ENCODE assay signal across 12 mouse cellular contexts in genomic region chr10:127225732-127226131, GRCm38 (mm10). TPM values are rescaled to one million over a fixed set of nuclear protein-coding genes. Genes with fewer than 3 reads are reported as not detected.
DNase-seq lines count a peak whose midpoint lies in the region; ATAC-seq and TF ChIP-seq lines count a peak whose summit lies in the region.
"Had no signal": no experiment of that assay in that cellular context is flagged by ENCODE, and none has a peak within 500 bp of the region (broad histone marks: within the 10 kb centered on the region; RNA-seq: fewer than 3 reads in every experiment).

No protein-coding gene starts in this region.

- no peak for TF ChIP-seq CTCF in liver, postnatal 0 days (IDR thresholded peaks at IDR 0.05; ENCODE audit: low read depth)

- TF ChIP-seq EP300 in liver, postnatal 0 days (IDR thresholded peaks at IDR 0.05; ENCODE audit: low read depth) = no peak

- peak; percentile 53 for ATAC-seq in granulocyte monocyte progenitor cell, adult 5-6 weeks (replicated peaks; ENCODE audit: poor library complexity, severe bottlenecking)
- no peak for ATAC-seq in liver, postnatal 0 days
- ATAC-seq: intestine, postnatal 0 days had no signal

- peaks cover 4% of the 10 kb centered on the region; the same call in 1 of the 2 replicates for H3K4me1 ChIP-seq in liver, postnatal 0 days (ENCODE audit: insufficient read depth)
- H3K4me1 ChIP-seq: forebrain, embryonic 12.5 days; neural tube, embryonic 15.5 days had no signal

- peak; percentile 60 to 65 for DNase-seq in right cerebral cortex, adult 2 months (ENCODE audit: low spot score in 2 of 2)
- DNase-seq in right cerebral cortex, postnatal 14 days = no peak
- peak; percentile 48 for DNase-seq in R1 (ENCODE audit: low read depth, low spot score)
- peak; percentile 56 to 72 for DNase-seq in right cerebral cortex, postnatal 36 days (ENCODE audit: low spot score in 2 of 2)
- DNase-seq in liver, postnatal 0 days = no peak
- DNase-seq in kidney, postnatal 10 days = no peak
- DNase-seq: cerebellum, adult 11 months; gastrocnemius, postnatal 25 days had no signal

- WGBS in liver, postnatal 0 days (ENCODE audit: insufficient replicate concordance) = 35% methylated on average over 10 of the region's 10 CpGs

- no peak overlapping the region for H3K4me3 ChIP-seq in liver, postnatal 0 days (ENCODE audit: low read depth, low read length)
- H3K4me3 ChIP-seq: forebrain, embryonic 12.5 days; neural tube, embryonic 15.5 days had no signal

- no peak overlapping the region for H3K9ac ChIP-seq in liver, postnatal 0 days (replicated peaks)
- H3K9ac ChIP-seq: forebrain, embryonic 12.5 days; neural tube, embryonic 15.5 days had no signal

- no peak overlapping the region for H3K27ac ChIP-seq in liver, postnatal 0 days (ENCODE audit: low read depth)
- H3K27ac ChIP-seq: forebrain, embryonic 12.5 days; neural tube, embryonic 15.5 days had no signal

- H3K27me3 ChIP-seq in liver, postnatal 0 days (ENCODE audit: insufficient read depth, low read length) = no peaks in the 10 kb centered on the region; the same call in none of the 2 replicates
- H3K27me3 ChIP-seq: neural tube, embryonic 15.5 days had no signal

- H3K9me3 ChIP-seq in liver, postnatal 0 days (ENCODE audit: low read length) = no peaks in the 10 kb centered on the region
- H3K9me3 ChIP-seq: forebrain, embryonic 12.5 days; neural tube, embryonic 15.5 days had no signal

- H3K4me2 ChIP-seq in liver, postnatal 0 days (ENCODE audit: low read depth, low read length) = no peak overlapping the region
- H3K4me2 ChIP-seq: forebrain, embryonic 12.5 days; neural tube, embryonic 15.5 days had no signal

- H3K36me3 ChIP-seq in liver, postnatal 0 days (replicated peaks; ENCODE audit: insufficient read depth, low read length) = no peaks in the 10 kb centered on the region

RNA-seq across cellular contexts. Expression of gene Pip4k2c, which starts 14.3 kb away (rescaled TPM):
- 12.1 and 13.6 TPM in 2 replicates for total RNA-seq in granulocyte monocyte progenitor cell, adult 5-6 weeks (2014; fragmentation: Nextera tagmentation)
- total RNA-seq in granulocyte monocyte progenitor cell, adult 5-6 weeks (2017) = 7.6 and 13.8 TPM in 2 replicates
- 14.7 and 17.7 TPM in 2 replicates for polyA plus RNA-seq in liver, postnatal 0 days (2015; fragmentation: Nextera tagmentation; extraction: Ambion mirVana)

RNA-seq across cellular contexts. Expression of gene Dtx3, which starts 30.2 kb away (rescaled TPM):
- 51.9 and 54.4 TPM in 2 replicates for total RNA-seq in granulocyte monocyte progenitor cell, adult 5-6 weeks (2014; fragmentation: Nextera tagmentation)
- 17.9 and 19.9 TPM in 2 replicates for total RNA-seq in granulocyte monocyte progenitor cell, adult 5-6 weeks (2017)
- 8.8 and 8.9 TPM in 2 replicates for polyA plus RNA-seq in liver, postnatal 0 days (2015; fragmentation: Nextera tagmentation; extraction: Ambion mirVana)

RNA-seq across cellular contexts. Expression of gene Arhgef25, which starts 35.8 kb away (rescaled TPM):
- total RNA-seq in granulocyte monocyte progenitor cell, adult 5-6 weeks (2014; fragmentation: Nextera tagmentation) = 3.2 TPM in 1 of 2 replicates, not detected in the other
- 0.15 and 0.95 TPM in 2 replicates for total RNA-seq in granulocyte monocyte progenitor cell, adult 5-6 weeks (2017)
- 1.9 and 2.6 TPM in 2 replicates for polyA plus RNA-seq in liver, postnatal 0 days (2015; fragmentation: Nextera tagmentation; extraction: Ambion mirVana)

RNA-seq across cellular contexts. Expression of gene Kif5a, which starts 37.4 kb away (rescaled TPM):
- total RNA-seq in granulocyte monocyte progenitor cell, adult 5-6 weeks (2014; fragmentation: Nextera tagmentation) = 1.4 TPM in 1 of 2 replicates, not detected in the other
- 0.30 and 0.31 TPM in 2 replicates for total RNA-seq in granulocyte monocyte progenitor cell, adult 5-6 weeks (2017)
- 0.06 TPM in 2 replicates for polyA plus RNA-seq in liver, postnatal 0 days (2015; fragmentation: Nextera tagmentation; extraction: Ambion mirVana)

RNA-seq across cellular contexts. Expression of gene Dctn2, which starts 40.4 kb away (rescaled TPM):
- 62.3 and 72.1 TPM in 2 replicates for total RNA-seq in granulocyte monocyte progenitor cell, adult 5-6 weeks (2014; fragmentation: Nextera tagmentation)
- 80.4 and 83.9 TPM in 2 replicates for total RNA-seq in granulocyte monocyte progenitor cell, adult 5-6 weeks (2017)
- 65.3 and 67.4 TPM in 2 replicates for polyA plus RNA-seq in liver, postnatal 0 days (2015; fragmentation: Nextera tagmentation; extraction: Ambion mirVana)

Comparison
In these comparisons a context has a peak if more than half of its experiments do, and no peak if none do; other contexts are left out.
1. DNase-seq: peak in right cerebral cortex, adult 2 months (2 of 2), R1 (single experiment) and right cerebral cortex, postnatal 36 days (2 of 2); none in right cerebral cortex, postnatal 14 days (single experiment), liver, postnatal 0 days (single experiment) and kidney, postnatal 10 days (single experiment).